Mouse (Mus musculus) left cerebral cortex, adult 2 months (tissue): Measurements from ENCODE around the gene Hmces. TPM values are rescaled to one million over a fixed set of nuclear protein-coding genes. Genes with fewer than 3 reads are reported as not detected.

Source experiments
- DNase-seq, 2 experiments: peaks; one replicate each; pipeline ENCODE4 v3.0.0; 2021 to 2022; ENCODE audit warnings: low spot score in 2 of 2, mixed read lengths in 1 of 2; ENCODE audit errors: extremely low spot score in 1 of 2
- H3K27ac ChIP-seq: fragments of 200-600 bp; 2 replicates; pipeline ENCODE4 v1.8.1; 2022
- H3K4me3 ChIP-seq: fragments of 200-600 bp; 2 replicates; pipeline ENCODE4 v1.8.1; 2022
- CTCF ChIP-seq: fragments of 200-600 bp; IDR thresholded peaks from 2 replicates; pipeline ENCODE4 v1.8.1; 2022; ENCODE audit warnings: antibody characterized with exemption, mild to moderate bottlenecking, moderate library complexity
- intact Hi-C: fragments of 180-260 bp; cut with DNase I; formaldehyde crosslinking; loops from one replicate; pipeline ENCODE4 v1.15.1; 2025
- total RNA-seq, 2 experiments: library from RNA; stranded (reverse); gene quantifications; 2 replicates each; pipeline ENCODE4 v1.2.3; 2021

Hmces gene
- total RNA-seq, 2 experiments from 2014 or later, result 27.5 to 28.6 TPM

DNA sequence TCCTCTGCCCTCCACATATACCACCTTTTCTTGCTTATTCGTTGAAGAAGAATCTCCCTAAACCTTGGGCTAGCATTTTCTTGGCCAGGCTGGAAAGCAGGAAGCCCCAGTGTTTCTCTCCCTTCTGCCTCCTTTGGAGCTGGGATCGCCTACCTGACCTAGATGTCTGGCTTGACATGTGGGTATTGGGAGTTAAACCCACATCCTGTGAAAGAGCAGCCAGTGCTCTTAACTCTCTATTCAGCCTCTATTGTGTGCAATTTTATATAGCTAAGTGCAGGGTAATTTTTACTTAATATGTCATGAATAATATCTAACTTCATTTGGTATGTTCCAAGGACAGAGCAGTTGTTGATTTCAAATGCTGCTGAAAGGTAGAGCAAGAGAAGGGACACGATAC is 34.1 kb upstream of the Hmces start:
- no peak for TF ChIP-seq CTCF
- Histone ChIP-seq H3K27ac (no peak overlapping the region), H3K4me3 (no peak overlapping the region)
- intact Hi-C loops, result no loop called here
- no peak for DNase-seq

- DNase-seq, result no peak
- no peak for TF ChIP-seq CTCF
- no peak overlapping the region for H3K4me3 ChIP-seq
- intact Hi-C loops, result no loop called here
- no peak overlapping the region; the same call in 1 of the 2 replicates for H3K27ac ChIP-seq
These were observed 31.5 kb upstream of the Hmces start for GRCm38 (mm10) chr6:87882221-87882620.

DNA sequence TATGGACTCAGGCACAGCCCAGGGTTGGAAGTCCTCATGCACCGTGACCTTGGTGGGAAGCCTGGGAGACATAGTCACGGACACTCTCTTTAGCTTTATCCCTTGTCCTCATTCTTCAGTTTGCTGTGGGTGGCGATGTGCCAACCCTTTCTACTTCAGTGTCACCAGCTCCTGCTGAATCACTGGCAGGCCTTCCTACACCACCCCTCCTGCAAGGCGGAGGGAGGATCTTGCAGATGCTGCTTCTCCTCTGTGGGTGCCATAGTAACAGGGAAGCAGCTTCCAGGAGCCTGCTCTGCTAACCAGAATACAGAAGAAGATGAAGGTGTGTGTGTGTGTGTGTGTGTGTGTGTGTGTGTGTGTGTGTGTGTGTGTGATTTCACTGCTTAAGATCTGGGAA is 30.9 kb upstream of the Hmces start:
- peak; percentile 76 to 82 for DNase-seq
- Histone ChIP-seq H3K27ac (no peak overlapping the region; the same call in 1 of the 2 replicates), H3K4me3 (no peak overlapping the region)
- intact Hi-C loops, result no loop called here
- no peak for TF ChIP-seq CTCF

DNA sequence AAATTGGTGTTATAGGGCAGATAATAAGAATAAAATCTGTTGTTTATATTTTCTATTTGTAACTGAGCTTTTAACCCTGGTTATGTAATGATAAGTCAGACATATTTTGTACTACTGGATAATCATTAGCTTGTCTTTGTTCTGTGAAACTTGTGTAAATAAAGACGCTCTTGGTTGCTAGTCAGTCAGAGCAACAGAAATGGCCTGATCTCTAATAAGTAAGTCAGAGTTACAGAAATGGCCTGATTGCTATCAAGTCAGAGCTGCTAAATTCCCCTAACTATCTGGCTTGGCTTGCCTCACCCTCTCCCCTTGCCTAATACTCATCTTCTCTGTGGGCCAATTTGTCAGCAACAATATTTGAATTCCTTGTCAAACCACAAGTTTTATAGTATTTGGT is 27.0 kb upstream of the Hmces start:
- no peak for TF ChIP-seq CTCF
- no peak overlapping the region for H3K27ac ChIP-seq
- no peak for DNase-seq
- no peak overlapping the region for H3K4me3 ChIP-seq
- intact Hi-C loops, result loop anchor here (2.0 to 5.0 kb wide), 2 partner anchors 36 to 111 kb away; partner anchors contain the start of gene Cnbp

DNA sequence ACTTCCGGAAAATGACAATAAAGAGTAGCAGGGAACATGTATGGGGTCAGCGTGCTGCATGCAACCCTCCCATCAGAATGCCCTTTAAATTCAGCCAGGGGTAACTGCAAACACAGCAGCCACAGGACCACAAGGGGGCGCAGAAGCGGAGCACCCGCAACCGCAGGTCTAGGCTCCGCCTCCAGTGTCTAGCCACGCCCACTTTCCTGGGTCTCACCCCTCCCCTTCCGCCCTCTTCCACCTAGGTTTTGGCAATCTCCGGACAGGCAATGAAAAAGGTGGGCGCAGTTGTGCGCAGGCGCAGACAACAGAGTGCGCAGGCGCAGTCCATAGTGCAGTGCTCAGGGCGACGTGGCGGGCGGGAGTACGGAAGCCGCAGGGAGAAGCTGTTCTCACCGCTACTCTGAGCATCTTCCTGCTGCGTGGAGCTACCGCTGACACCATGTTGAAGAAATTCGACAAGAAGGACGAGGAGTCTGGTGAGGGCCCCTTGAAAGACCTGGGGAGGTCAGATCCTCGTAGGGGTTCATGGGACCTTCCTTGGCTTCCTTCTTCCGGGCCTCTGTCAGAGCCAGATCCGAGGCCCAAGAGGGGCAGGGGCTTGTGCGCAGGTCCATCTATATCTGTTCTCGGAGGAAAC is 26.0 kb upstream of the Hmces start, which contains the start of gene Copg1:
TSS of gene Copg1 (plus strand) at position 221 of the 640 bp plus-strand sequence.
- Histone ChIP-seq H3K27ac (peak within 1 kb of the TSS; percentile 85), H3K4me3 (peak within 1 kb of the TSS; percentile 79)
- peak; percentile 100 for DNase-seq
- peak; percentile 98 for TF ChIP-seq CTCF
- intact Hi-C loops, result loop anchor here (2.0 to 5.0 kb wide), 2 partner anchors 37 to 110 kb away; partner anchors contain the start of gene Cnbp

DNA sequence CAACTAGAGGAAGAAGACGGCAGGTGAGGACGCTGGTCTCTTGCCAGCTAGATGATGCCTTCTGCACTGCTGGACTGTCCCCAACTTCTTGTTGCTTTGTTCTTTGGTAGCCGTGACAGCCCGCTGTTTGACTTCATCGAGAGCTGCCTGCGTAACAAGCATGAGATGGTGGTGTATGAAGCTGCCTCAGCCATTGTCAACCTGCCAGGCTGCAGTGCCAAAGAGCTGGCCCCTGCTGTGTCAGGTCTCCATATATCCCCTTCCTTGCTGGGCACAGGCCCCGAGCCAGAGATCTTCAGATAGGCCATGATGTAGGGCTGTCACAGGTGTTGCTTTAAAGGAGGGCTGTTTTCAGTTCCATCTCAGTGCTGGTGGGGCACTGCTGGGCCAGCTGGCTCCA is 19.8 kb upstream of the Hmces start:
- no peak for TF ChIP-seq CTCF
- H3K4me3 ChIP-seq, result no peak overlapping the region
- no peak for DNase-seq
- intact Hi-C loops, result loop anchor here (10.0 kb wide), 1 partner anchor 621 kb away; the partner anchor contains the start of gene Sec61a1
- no peak overlapping the region for H3K27ac ChIP-seq

DNA sequence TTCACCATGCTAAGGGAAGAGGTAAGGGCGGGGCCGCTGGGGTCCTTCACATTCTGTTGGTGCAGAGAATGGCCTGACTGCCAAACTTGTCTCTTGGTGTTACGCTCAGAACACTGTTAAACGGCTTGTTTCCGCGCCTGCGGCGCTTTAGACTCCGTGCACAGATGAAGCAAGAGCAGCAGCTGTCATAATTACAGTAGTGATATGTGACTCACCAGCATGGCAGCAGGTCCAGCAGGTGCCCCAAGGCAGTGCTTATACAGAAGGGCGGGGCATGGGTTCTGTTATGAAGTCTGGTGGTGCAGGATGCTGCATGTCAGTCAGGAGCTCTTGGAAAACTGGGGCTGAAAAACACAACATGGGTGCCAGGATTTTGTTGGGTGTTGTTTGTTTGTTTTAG is 15.7 kb upstream of the Hmces start:
- intact Hi-C loops, result loop anchor here (10.0 kb wide), 1 partner anchor 617 kb away; the partner anchor contains the start of gene Sec61a1
- DNase-seq, result no peak
- H3K27ac ChIP-seq, result no peak overlapping the region

DNA sequence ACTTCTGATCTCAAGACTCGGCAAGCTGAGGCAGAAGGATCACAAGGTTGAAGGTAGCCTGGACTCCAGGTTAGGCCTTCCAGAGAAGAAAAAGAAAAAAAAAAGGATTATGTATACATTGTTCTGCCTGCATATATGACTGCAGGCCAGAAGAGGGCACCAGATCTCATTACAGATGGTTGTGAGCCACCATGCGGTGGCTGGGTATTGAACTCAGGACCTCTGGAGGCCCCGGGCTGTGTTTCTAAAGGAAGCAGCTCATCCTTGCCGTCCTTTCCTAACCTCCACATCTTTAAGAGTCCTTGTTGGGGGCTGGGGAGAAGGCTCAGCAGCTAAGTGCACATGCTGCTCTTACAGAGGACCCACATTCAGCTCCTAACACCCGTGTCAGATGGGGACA is 7.1 kb upstream of the Hmces start:
- no peak for DNase-seq
- H3K4me3 ChIP-seq, result no peak overlapping the region
- TF ChIP-seq CTCF, result peak; percentile 61
- intact Hi-C loops, result loop anchor here (5.0 kb wide), 1 partner anchor 196 kb away; no protein-coding TSS in a partner anchor
- H3K27ac ChIP-seq, result no peak overlapping the region

More for the DNA sequence above, 15.7 kb upstream of the Hmces start:
- TF ChIP-seq CTCF, result no peak
- no peak overlapping the region for H3K4me3 ChIP-seq

GRCm38 (mm10) chr6:87909181-87909580 is 4.6 kb upstream of the Hmces start:
- no peak for TF ChIP-seq CTCF
- no peak for DNase-seq
- intact Hi-C loops, result loop anchor here (5.0 kb wide), 1 partner anchor 193 kb away; no protein-coding TSS in a partner anchor
- Histone ChIP-seq H3K4me3 (no peak overlapping the region), H3K27ac (no peak overlapping the region)

GRCm38 (mm10) chr6:87911559-87911958 is 2.2 kb upstream of the Hmces start:
- TF ChIP-seq CTCF, result no peak
- peak overlapping the region; percentile 19; the same call in 1 of the 2 replicates for H3K27ac ChIP-seq
- intact Hi-C loops, result loop anchor here (5.0 kb wide), 2 partner anchors 71 to 171 kb away; partner anchors contain the start of genes H1fx and Rpn1
- DNase-seq, result no peak
- H3K4me3 ChIP-seq, result no peak overlapping the region

GRCm38 (mm10) chr6:87914326-87915102 is 779 bp downstream of the Hmces start:
- peak overlapping the region; percentile 94 for H3K4me3 ChIP-seq
- no peak for TF ChIP-seq CTCF
- intact Hi-C loops, result loop anchor here (5.0 kb wide), 2 partner anchors 68 to 168 kb away; partner anchors contain the start of genes H1fx and Rpn1
- H3K27ac ChIP-seq, result peak overlapping the region; percentile 84
- DNase-seq, result peak; percentile 31 to 48

DNA sequence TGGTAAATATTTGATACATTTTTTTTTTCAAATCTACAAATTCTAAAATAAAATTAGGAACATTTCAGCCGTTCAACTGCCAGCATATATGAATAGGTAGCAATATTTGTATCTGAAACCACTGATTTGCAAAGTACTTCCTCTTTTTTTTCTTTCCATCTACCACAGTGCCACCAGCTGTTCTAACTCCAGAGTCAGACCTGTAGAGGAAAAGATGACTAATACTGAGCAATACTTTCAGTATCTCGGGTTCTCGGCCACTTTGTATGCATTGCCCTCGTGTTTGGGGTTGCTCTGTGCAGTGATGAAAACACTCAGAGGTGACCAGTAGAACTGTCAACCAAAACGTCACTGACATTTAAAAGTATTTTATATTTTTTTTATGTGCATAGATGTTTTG is 2.2 kb downstream of the Hmces start:
- no peak for DNase-seq
- intact Hi-C loops, result no loop called here
- Histone ChIP-seq H3K4me3 (no peak overlapping the region), H3K27ac (no peak overlapping the region)
- TF ChIP-seq CTCF, result no peak
